Mouse (Mus musculus): Measurements from ENCODE around the gene Tbata. TPM values are rescaled to one million over a fixed set of nuclear protein-coding genes. Genes with fewer than 3 reads are reported as not detected.

Gene Tbata
- not detected in 2 replicates for polyA plus RNA-seq (2012; rRNA removed; ENCODE audit: low replicate concordance)

GRCm38 (mm10) chr10:61171654-61172053 is at the start of gene Tbata:
TSS of gene Tbata (plus strand) at chr10:61171954.

GRCm38 (mm10) chr10:61147157-61148040 is 24.4 kb upstream of the Tbata start, which contains the start of gene Sgpl1:
TSS of gene Sgpl1 (minus strand) at chr10:61147703.

Other genes starting within 250 kb of the Tbata start
- gene Pcbd1, start 82.6 kb upstream of the Tbata start, polyA plus RNA-seq (2012; rRNA removed; ENCODE audit: low replicate concordance) = 11.8 and 15.8 TPM in 2 replicates
- 16.2 and 119 TPM in 2 replicates for gene Sgpl1, start 24.3 kb upstream of the Tbata start, polyA plus RNA-seq (2012; rRNA removed; ENCODE audit: low replicate concordance)
- gene Adamts14, start 101.5 kb downstream of the Tbata start, polyA plus RNA-seq (2012; rRNA removed; ENCODE audit: low replicate concordance) = 1.2 and 1.3 TPM in 2 replicates
- 0.58 and 1.2 TPM in 2 replicates for gene Prf1, start 125.9 kb downstream of the Tbata start, polyA plus RNA-seq (2012; rRNA removed; ENCODE audit: low replicate concordance)
- 3.0 and 3.4 TPM in 2 replicates for gene Pald1, start 211.6 kb downstream of the Tbata start, polyA plus RNA-seq (2012; rRNA removed; ENCODE audit: low replicate concordance)
- 0.06 TPM in 1 of 2 replicates, not detected in the other for gene Nodal, start 246.0 kb downstream of the Tbata start, polyA plus RNA-seq (2012; rRNA removed; ENCODE audit: low replicate concordance)